In genomic region chr17:28009066-28009715, GRCm38 (mm10) we compare ENCODE assay signal across 8 mouse cellular contexts.
DNase-seq lines count a peak whose midpoint lies in the region; ATAC-seq and TF ChIP-seq lines count a peak whose summit lies in the region.

No protein-coding gene starts in this region.

- H3K79me2 ChIP-seq in liver, adult 2 months (ENCODE audit: control insufficient read depth, insufficient read depth, low read length) = peaks cover 8% of the 10 kb centered on the region; the same call in 1 of the 2 replicates

- H3K9me3 ChIP-seq in hindbrain, embryonic 13.5 days = no peaks in the 10 kb centered on the region
- no peaks in the 10 kb centered on the region for H3K9me3 ChIP-seq in liver, postnatal 0 days (ENCODE audit: low read length)

- TF ChIP-seq POLR2A in cerebellum, adult 2 months (IDR thresholded peaks at IDR 0.05; ENCODE audit: borderline replicate concordance, insufficient read depth, low read length) = no peak
- TF ChIP-seq POLR2A in liver, adult 2 months (IDR thresholded peaks at IDR 0.05; ENCODE audit: extremely low read depth, insufficient read depth, low read length) = no peak

- H3K4me2 ChIP-seq in hindbrain, embryonic 13.5 days = peak overlapping the region; percentile 36; the same call in 1 of the 2 replicates
- peak overlapping the region; percentile 70 for H3K4me2 ChIP-seq in liver, postnatal 0 days (ENCODE audit: low read depth, low read length)

- no peak overlapping the region for H3K27ac ChIP-seq in cerebellum, adult 2 months (ENCODE audit: insufficient read depth, low read length)
- peak overlapping the region; percentile 95 for H3K27ac ChIP-seq in liver, adult 2 months (replicated peaks; ENCODE audit: insufficient read depth, low read depth, low read length)
- H3K27ac ChIP-seq in hindbrain, embryonic 13.5 days = 0 out of 2 replicates have a peak overlapping the region, but pooled peaks have one; percentile 23
- H3K27ac ChIP-seq in liver, postnatal 0 days (ENCODE audit: low read depth) = no peak overlapping the region

- no peak for TF ChIP-seq EP300 in liver, postnatal 0 days (IDR thresholded peaks at IDR 0.05; ENCODE audit: low read depth)

- H3K4me1 ChIP-seq in cerebellum, adult 2 months (ENCODE audit: control insufficient read depth, insufficient read depth, low read length) = peaks cover 7% of the 10 kb centered on the region; the same call in 1 of the 2 replicates
- peaks cover 55% of the 10 kb centered on the region for H3K4me1 ChIP-seq in liver, adult 2 months (ENCODE audit: control insufficient read depth, insufficient read depth, low read length)
- peaks cover 63% of the 10 kb centered on the region for H3K4me1 ChIP-seq in hindbrain, embryonic 13.5 days (replicated peaks)
- H3K4me1 ChIP-seq in liver, postnatal 0 days (ENCODE audit: insufficient read depth) = peaks cover 69% of the 10 kb centered on the region

- no peak for TF ChIP-seq CTCF in cerebellum, adult 2 months (IDR thresholded peaks at IDR 0.05; ENCODE audit: borderline replicate concordance, insufficient read depth, low read depth, low read length)
- no peak for TF ChIP-seq CTCF in liver, adult 2 months (IDR thresholded peaks at IDR 0.05; ENCODE audit: low read depth, low read length)
- TF ChIP-seq CTCF in liver, postnatal 0 days (IDR thresholded peaks at IDR 0.05; ENCODE audit: low read depth) = no peak

- no peak for DNase-seq in cerebellum, adult 2 months
- DNase-seq in cerebellum, adult 9-10 months = no peak
- no peak for DNase-seq in liver, adult 2 months (ENCODE audit: extremely low read depth, low read depth, low spot score)
- no peak for DNase-seq in liver
- DNase-seq in liver, postnatal 0 days = no peak
- DNase-seq in embryo, embryonic 11 days = no peak

- 79% methylated on average over 10 of the region's 10 CpGs for WGBS in cerebellum, adult 2 months
- 78% methylated on average over 10 of the region's 10 CpGs for WGBS in liver, adult 2 months
- 83% methylated on average over 10 of the region's 10 CpGs for whole genome bisulfite sequencing in hindbrain, embryonic 13.5 days
- 36% methylated on average over 10 of the region's 10 CpGs for WGBS in liver, postnatal 0 days (ENCODE audit: insufficient replicate concordance)

- no peaks in the 10 kb centered on the region for H3K36me3 ChIP-seq in liver, adult 2 months (ENCODE audit: control insufficient read depth, insufficient read depth, low read length)
- H3K36me3 ChIP-seq in hindbrain, embryonic 13.5 days = peaks cover 19% of the 10 kb centered on the region
- H3K36me3 ChIP-seq in liver, postnatal 0 days (replicated peaks; ENCODE audit: insufficient read depth, low read length) = peaks cover 7% of the 10 kb centered on the region

- H3K4me3 ChIP-seq in cerebellum, adult 2 months (replicated peaks; ENCODE audit: insufficient read depth, low read depth, low read length) = peak overlapping the region; percentile 12
- peak overlapping the region; percentile 56 for H3K4me3 ChIP-seq in liver, adult 2 months (ENCODE audit: insufficient read depth, low read depth, low read length)
- H3K4me3 ChIP-seq in hindbrain, embryonic 13.5 days = no peak overlapping the region
- H3K4me3 ChIP-seq in liver, postnatal 0 days (ENCODE audit: low read depth, low read length) = peak overlapping the region; percentile 40

- H3K27me3 ChIP-seq in cerebellum, adult 2 months (ENCODE audit: control insufficient read depth, insufficient read depth, low read length) = no peaks in the 10 kb centered on the region
- no peaks in the 10 kb centered on the region for H3K27me3 ChIP-seq in liver, adult 2 months (ENCODE audit: control insufficient read depth, insufficient read depth, low read length)
- 0 out of 2 replicates have a peak, but pooled peaks cover 4% of the 10 kb centered on the region for H3K27me3 ChIP-seq in hindbrain, embryonic 13.5 days
- no peaks in the 10 kb centered on the region for H3K27me3 ChIP-seq in liver, postnatal 0 days (ENCODE audit: insufficient read depth, low read length)

- ATAC-seq in hindbrain, embryonic 13.5 days (ENCODE audit: low FRiP score) = no peak
- no peak for ATAC-seq in liver, postnatal 0 days
- ATAC-seq in inflammation-experienced regulatory T-cells, adult 6 months = no peak

- peak overlapping the region; percentile 82 for H3K9ac ChIP-seq in liver, adult 2 months (ENCODE audit: low read depth, low read length)
- 0 out of 2 replicates have a peak overlapping the region, but pooled peaks have one; percentile 24 for H3K9ac ChIP-seq in hindbrain, embryonic 13.5 days
- H3K9ac ChIP-seq in liver, postnatal 0 days (replicated peaks) = peak overlapping the region; percentile 64

Comparison
In these comparisons a context has a peak if more than half of its experiments do, and no peak if none do; other contexts are left out.
1. H3K27ac ChIP-seq: peak in liver, adult 2 months (single experiment) and hindbrain, embryonic 13.5 days (single experiment); none in cerebellum, adult 2 months (single experiment) and liver, postnatal 0 days (single experiment).
2. H3K9ac ChIP-seq: peak in every context shown above with its lines; median percentile 82 in liver, adult 2 months; 64 in liver, postnatal 0 days; 24 in hindbrain, embryonic 13.5 days.